Mouse (Mus musculus) ES-Bruce4 (cell line): ENCODE measurements at regions not wholly inside any gene's neighbourhood (a gene's known extent, or its start where the extent isn't known, plus 50 kb on each side); places are given as distances from the start of the nearest gene placed in this dataset.

ENCODE experiments used
- CTCF ChIP-seq: IDR thresholded peaks from one replicate; pipeline ENCODE4 v1.8.1; 2011; ENCODE audit warnings: low read depth, low read length
- EP300 ChIP-seq: IDR thresholded peaks from 2 replicates; pipeline ENCODE4 v1.6.1; 2011; ENCODE audit warnings: low read depth, low read length; ENCODE audit not compliant: insufficient read depth
- POLR2A ChIP-seq: IDR thresholded peaks from one replicate; pipeline ENCODE4 v1.8.1; 2011; ENCODE audit warnings: low read length; ENCODE audit not compliant: insufficient read depth

DNA sequence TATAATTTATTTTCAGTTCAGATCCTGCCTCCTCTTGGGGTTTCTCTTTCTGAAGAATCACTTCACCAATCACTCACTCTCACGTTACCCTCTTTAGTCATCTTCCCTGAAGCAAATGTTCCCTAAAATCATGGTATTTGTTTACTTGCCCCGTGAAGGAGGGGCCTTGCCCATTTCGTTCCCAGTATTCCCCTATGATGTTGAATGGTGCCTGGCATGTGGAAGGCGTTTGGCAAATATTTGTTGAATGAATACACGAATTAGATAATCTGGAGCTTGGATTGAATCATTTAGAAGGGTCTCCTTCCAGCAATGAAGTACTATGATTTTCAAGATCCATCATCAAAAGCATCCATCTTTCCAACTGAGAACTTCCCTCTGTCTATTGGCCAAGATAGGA, 139.6 kb upstream of the Spdl1 start:
- TF ChIP-seq CTCF, result no peak
- TF ChIP-seq EP300, result no peak
- no peak for TF ChIP-seq POLR2A
